Mouse (Mus musculus) hindbrain, embryonic 16.5 days (tissue): Measurements from ENCODE around the gene Snx8. TPM values are rescaled to one million over a fixed set of nuclear protein-coding genes. Genes with fewer than 3 reads are reported as not detected.
A peak's percentile ranks its signal among the peaks of the same experiment; 100 is the strongest.

Experiments used
- ATAC-seq: fragments of 200-750 bp; cut with Nextera tagmentation; 2 replicates; pipeline ENCODE4 v1.8.0; 2017; ENCODE audit warnings: moderate TSS enrichment, moderate library complexity
- H3K27ac ChIP-seq: fragments of 300-500 bp; sonication (generic); 2 replicates; pipeline ENCODE4 v1.5.1; 2014; ENCODE audit warnings: low read depth, mild to moderate bottlenecking, control low read depth, low read length, moderate library complexity
- H3K27me3 ChIP-seq: fragments of 300-500 bp; sonication (generic); replicated peaks from 2 replicates; pipeline ENCODE4 v1.6.1; 2014; ENCODE audit warnings: low read length; ENCODE audit not compliant: control insufficient read depth, insufficient read depth
- H3K36me3 ChIP-seq: fragments of 300-500 bp; sonication (generic); 2 replicates; pipeline ENCODE4 v1.6.1; 2014; ENCODE audit warnings: mild to moderate bottlenecking, low read length, moderate library complexity, mixed read lengths; ENCODE audit not compliant: control insufficient read depth, insufficient read depth
- H3K4me1 ChIP-seq: fragments of 300-500 bp; sonication (generic); 2 replicates; pipeline ENCODE4 v1.6.1; 2014; ENCODE audit warnings: low read depth, low read length; ENCODE audit not compliant: control insufficient read depth, insufficient read depth
- H3K4me2 ChIP-seq: fragments of 300-500 bp; sonication (generic); 2 replicates; pipeline ENCODE4 v1.6.1; 2014; ENCODE audit warnings: mild to moderate bottlenecking, low read length, control low read depth, moderate library complexity
- H3K4me3 ChIP-seq: fragments of 300-500 bp; sonication (generic); 2 replicates; pipeline ENCODE4 v1.5.1; 2014; ENCODE audit warnings: mild to moderate bottlenecking, low read length, control low read depth, moderate library complexity
- H3K9ac ChIP-seq: fragments of 300-500 bp; sonication (generic); 2 replicates; pipeline ENCODE4 v1.6.1; 2014; ENCODE audit warnings: low read depth, mild to moderate bottlenecking, control low read depth, low read length, moderate library complexity
- H3K9me3 ChIP-seq: fragments of 300-500 bp; sonication (generic); 2 replicates; pipeline ENCODE4 v1.6.1; 2014; ENCODE audit warnings: mild to moderate bottlenecking, low read length, moderate library complexity; ENCODE audit not compliant: control insufficient read depth
- WGBS: fragments of 180-500 bp; shearing (Covaris S2); extraction: QIAGEN DNeasy Blood & Tissue Kit; methylation state at CpG from one replicate; pipeline ENCODE4 v1.1.7; 2014; 5-methylcytosine and 5-hydroxymethylcytosine counted together
- microRNA-seq: library from miRNA; unstranded; fragments of <30 nt; microRNA quantifications from one replicate; pipeline ENCODE4, GENCODE M21; 2017
- polyA plus RNA-seq: library from polyadenylated mRNA; unstranded; fragments of >200 nt; fragmentation: Nextera tagmentation; extraction: Ambion mirVana; gene quantifications from 2 replicates; pipeline ENCODE4 v1.2.1, GENCODE M21; 2015

Snx8 gene
- polyA plus RNA-seq, 1 experiment from 2014 or later = 42.4 TPM

GRCm38 (mm10) chr5:140316716-140317115 lies 72.3 kb downstream of the Snx8 start:
- 75% methylated on average over 3 of the region's 3 CpGs for WGBS
- H3K27ac ChIP-seq = no peak overlapping the region

GRCm38 (mm10) chr5:140307602-140308001 lies 81.5 kb downstream of the Snx8 start:
- Histone ChIP-seq H3K9me3 (no peaks in the 10 kb centered on the region), H3K27ac (peak overlapping the region; percentile 4; the same call in 1 of the 2 replicates), H3K9ac (no peak overlapping the region), H3K4me1 (no peaks in the 10 kb centered on the region), H3K27me3 (no peaks in the 10 kb centered on the region), H3K4me3 (no peak overlapping the region), H3K36me3 (peaks cover 8% of the 10 kb centered on the region), H3K4me2 (no peak overlapping the region)
- WGBS = 82% methylated on average over 14 of the region's 14 CpGs
- no peak for ATAC-seq

More at GRCm38 (mm10) chr5:140316716-140317115, 72.3 kb downstream of the Snx8 start:
- Histone ChIP-seq H3K4me2 (no peak overlapping the region), H3K27me3 (no peaks in the 10 kb centered on the region), H3K4me3 (no peak overlapping the region), H3K36me3 (0 out of 2 replicates have a peak, but pooled peaks cover 9% of the 10 kb centered on the region), H3K4me1 (peaks cover 8% of the 10 kb centered on the region), H3K9me3 (no peaks in the 10 kb centered on the region), H3K9ac (no peak overlapping the region)
- no peak for ATAC-seq

GRCm38 (mm10) chr5:140306016-140306415 lies 83.0 kb downstream of the Snx8 start:
- Histone ChIP-seq H3K27me3 (no peaks in the 10 kb centered on the region), H3K27ac (no peak overlapping the region), H3K4me3 (no peak overlapping the region), H3K4me2 (no peak overlapping the region), H3K4me1 (no peaks in the 10 kb centered on the region), H3K36me3 (peaks cover 12% of the 10 kb centered on the region), H3K9ac (no peak overlapping the region), H3K9me3 (no peaks in the 10 kb centered on the region)
- no peak for ATAC-seq
- WGBS = 75% methylated on average over 8 of the region's 8 CpGs

GRCm38 (mm10) chr5:140298291-140298690 lies 90.8 kb downstream of the Snx8 start:
- WGBS = 81% methylated on average over 4 of the region's 4 CpGs
- no peak for ATAC-seq
- Histone ChIP-seq H3K9ac (no peak overlapping the region), H3K27ac (no peak overlapping the region), H3K36me3 (peaks cover 16% of the 10 kb centered on the region), H3K9me3 (no peaks in the 10 kb centered on the region), H3K4me3 (no peak overlapping the region), H3K27me3 (no peaks in the 10 kb centered on the region), H3K4me1 (no peaks in the 10 kb centered on the region), H3K4me2 (no peak overlapping the region)

- no peak overlapping the region for H3K4me3 ChIP-seq
- WGBS = 85% methylated on average over 1 of the region's 1 CpGs
- no peak overlapping the region for H3K9ac ChIP-seq
- no peaks in the 10 kb centered on the region for H3K4me1 ChIP-seq
- ATAC-seq = peak; percentile 76
- H3K27me3 ChIP-seq = no peaks in the 10 kb centered on the region
- no peak overlapping the region for H3K27ac ChIP-seq
- no peaks in the 10 kb centered on the region for H3K9me3 ChIP-seq
- H3K36me3 ChIP-seq = peaks cover 4% of the 10 kb centered on the region; the same call in 1 of the 2 replicates
- no peak overlapping the region for H3K4me2 ChIP-seq
These were observed 96.9 kb downstream of the Snx8 start for GRCm38 (mm10) chr5:140292152-140292551.

Small RNAs within 50 kb of the gene (microRNA-seq; reads per million reads assigned to microRNA genes)
- not detected for gene Mir7038

Other genes starting within 250 kb of the Snx8 start
- 32.2 and 32.5 TPM in 2 replicates for gene Mad1l1, start 67.7 kb downstream of the Snx8 start, polyA plus RNA-seq
- gene Nudt1, start 67.6 kb downstream of the Snx8 start, polyA plus RNA-seq = 21.5 and 27.0 TPM in 2 replicates
- 22.5 and 23.3 TPM in 2 replicates for gene Mrm2, start 57.4 kb downstream of the Snx8 start, polyA plus RNA-seq
- 65.9 and 77.6 TPM in 2 replicates for gene Eif3b, start 30.1 kb upstream of the Snx8 start, polyA plus RNA-seq
- not detected in 2 replicates for gene Gm4869, start 56.4 kb upstream of the Snx8 start, polyA plus RNA-seq
- gene Chst12, start 116.3 kb upstream of the Snx8 start, polyA plus RNA-seq = 27.6 and 30.3 TPM in 2 replicates
- 0.36 TPM in 1 of 2 replicates, not detected in the other for gene Grifin, start 175.8 kb upstream of the Snx8 start, polyA plus RNA-seq
- 27.1 and 30.2 TPM in 2 replicates for gene Lfng, start 218.1 kb upstream of the Snx8 start, polyA plus RNA-seq